Mouse (Mus musculus): ENCODE results near the gene Mapk8. TPM values are rescaled to one million over a fixed set of nuclear protein-coding genes. Genes with fewer than 3 reads are reported as not detected.

The Mapk8 gene
- polyA plus RNA-seq, 2 experiments = 16.7 to 36.4 TPM

DNA sequence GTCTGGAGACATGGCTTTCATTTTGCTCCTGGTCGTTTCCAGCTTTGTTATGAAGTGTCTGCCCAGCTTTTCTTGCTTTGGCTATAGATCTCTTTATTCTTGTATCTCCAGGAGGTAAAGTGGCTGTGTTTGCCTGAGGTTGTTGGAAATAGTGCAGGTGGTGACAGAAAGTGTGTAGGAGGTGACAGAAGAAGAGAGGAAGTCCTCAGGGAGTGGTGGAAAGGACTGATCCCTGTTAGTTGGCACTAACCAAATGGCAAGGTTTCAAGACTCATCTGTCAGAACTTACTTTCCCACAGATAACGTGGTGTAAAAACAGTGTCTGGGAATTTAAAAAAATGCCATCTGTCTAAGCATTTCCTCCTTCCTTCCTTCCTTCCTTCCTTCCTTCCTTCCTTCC is 27.5 kb upstream of the Mapk8 start:
- no peak for ATAC-seq (ENCODE audit: low FRiP score, low read depth)
- Histone ChIP-seq H3K27ac (replicated peaks; ENCODE audit: low read depth, low read length) (no peak overlapping the region), H3K9me3 (ENCODE audit: control insufficient read depth, low read length) (no peaks in the 10 kb centered on the region), H3K9ac (ENCODE audit: low read depth, low read length, severe bottlenecking) (no peak overlapping the region), H3K27me3 (ENCODE audit: control insufficient read depth, insufficient read depth, low read length) (no peaks in the 10 kb centered on the region), H3K36me3 (ENCODE audit: control insufficient read depth, insufficient read depth, low read length) (no peaks in the 10 kb centered on the region), H3K4me2 (replicated peaks; ENCODE audit: low read depth, low read length, severe bottlenecking) (no peak overlapping the region), H3K4me3 (replicated peaks; ENCODE audit: low read length) (no peak overlapping the region), H3K4me1 (ENCODE audit: control insufficient read depth, insufficient read depth, low read length) (no peaks in the 10 kb centered on the region)
- no peak for DNase-seq (ENCODE audit: low spot score)
- WGBS = 62% methylated on average over 2 of the region's 2 CpGs
- TF ChIP-seq POLR2A (IDR thresholded peaks at IDR 0.05; ENCODE audit: borderline replicate concordance, extremely low read depth, insufficient read depth, insufficient read length) = no peak

DNA sequence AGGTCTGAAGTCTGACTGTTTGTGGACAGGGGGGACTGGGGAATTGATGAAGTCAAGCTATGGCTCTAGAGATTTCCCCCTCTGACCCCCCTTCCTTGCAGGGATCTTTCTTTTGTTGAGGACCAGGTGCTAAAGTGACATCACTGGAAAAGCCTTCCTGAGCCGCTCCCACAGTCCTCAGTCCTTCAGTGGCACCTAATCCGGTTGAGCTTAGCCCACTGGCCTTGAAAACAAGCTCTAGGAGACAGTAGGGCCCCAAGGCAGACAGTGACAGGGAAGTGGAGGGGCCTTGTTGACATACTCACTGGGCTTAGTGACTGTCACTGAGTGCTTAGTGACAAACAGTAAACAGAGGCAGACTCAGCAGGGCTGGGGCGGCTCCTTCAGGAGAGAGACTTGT is 24.4 kb upstream of the Mapk8 start, which contains the start of gene Frmpd2:
Gene Frmpd2, plus strand, starts transcription at position 366 of the 400 bp plus-strand sequence.
- no peak within 1 kb of the TSS for H3K9ac ChIP-seq (ENCODE audit: low read depth, low read length, severe bottlenecking)
- peaks cover 15% of the 10 kb centered on the region for H3K4me1 ChIP-seq (ENCODE audit: control insufficient read depth, insufficient read depth, low read length)
- H3K36me3 ChIP-seq (ENCODE audit: control insufficient read depth, insufficient read depth, low read length) = no peaks in the 10 kb centered on the region
- no peak for DNase-seq (ENCODE audit: low spot score)
- ATAC-seq (ENCODE audit: low FRiP score, low read depth) = no peak
- TF ChIP-seq POLR2A (IDR thresholded peaks at IDR 0.05; ENCODE audit: borderline replicate concordance, extremely low read depth, insufficient read depth, insufficient read length) = no peak
- H3K4me3 ChIP-seq (replicated peaks; ENCODE audit: low read length) = no peak within 1 kb of the TSS
- H3K27me3 ChIP-seq (ENCODE audit: control insufficient read depth, insufficient read depth, low read length) = no peaks in the 10 kb centered on the region
- WGBS = 46% methylated on average over 3 of the region's 3 CpGs
- no peak within 1 kb of the TSS for H3K4me2 ChIP-seq (replicated peaks; ENCODE audit: low read depth, low read length, severe bottlenecking)
- no peak within 1 kb of the TSS for H3K27ac ChIP-seq (replicated peaks; ENCODE audit: low read depth, low read length)
- no peaks in the 10 kb centered on the region for H3K9me3 ChIP-seq (ENCODE audit: control insufficient read depth, low read length)

DNA sequence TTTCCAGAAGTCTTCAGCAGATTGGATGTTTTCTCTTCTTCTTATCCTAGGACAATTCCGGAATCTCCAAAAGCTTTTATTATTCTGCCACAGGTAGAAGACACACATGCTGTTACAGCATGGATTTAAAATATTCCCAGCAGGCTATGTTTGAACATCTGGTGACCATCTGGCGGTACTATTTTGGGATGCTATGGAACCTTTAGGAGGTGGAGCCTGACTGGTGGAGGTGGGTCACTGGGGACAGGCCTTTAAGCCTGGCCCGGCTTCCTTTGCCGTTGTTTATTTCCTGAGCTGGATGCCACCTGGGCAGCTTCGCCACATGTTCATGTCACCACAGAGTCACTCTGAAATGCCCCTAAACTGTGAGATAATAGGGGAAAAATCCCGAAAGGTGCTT is 20.8 kb upstream of the Mapk8 start:
- Histone ChIP-seq H3K9ac (ENCODE audit: low read depth, low read length, severe bottlenecking) (no peak overlapping the region), H3K27me3 (ENCODE audit: control insufficient read depth, insufficient read depth, low read length) (no peaks in the 10 kb centered on the region), H3K36me3 (ENCODE audit: control insufficient read depth, insufficient read depth, low read length) (no peaks in the 10 kb centered on the region), H3K9me3 (ENCODE audit: control insufficient read depth, low read length) (no peaks in the 10 kb centered on the region), H3K4me3 (replicated peaks; ENCODE audit: low read length) (no peak overlapping the region), H3K27ac (replicated peaks; ENCODE audit: low read depth, low read length) (no peak overlapping the region), H3K4me2 (replicated peaks; ENCODE audit: low read depth, low read length, severe bottlenecking) (no peak overlapping the region), H3K4me1 (ENCODE audit: control insufficient read depth, insufficient read depth, low read length) (peaks cover 15% of the 10 kb centered on the region)
- WGBS = 20% methylated on average over 6 of the region's 6 CpGs
- DNase-seq (ENCODE audit: low spot score) (peak; percentile 70), ATAC-seq (ENCODE audit: low FRiP score, low read depth) (peak; percentile 65; the same call in 1 of the 2 replicates)
- no peak for TF ChIP-seq POLR2A (IDR thresholded peaks at IDR 0.05; ENCODE audit: borderline replicate concordance, extremely low read depth, insufficient read depth, insufficient read length)

- H3K27ac ChIP-seq (replicated peaks; ENCODE audit: low read depth, low read length) = no peak overlapping the region
- H3K4me2 ChIP-seq (replicated peaks; ENCODE audit: low read depth, low read length, severe bottlenecking) = no peak overlapping the region
- TF ChIP-seq POLR2A (IDR thresholded peaks at IDR 0.05; ENCODE audit: borderline replicate concordance, extremely low read depth, insufficient read depth, insufficient read length) = no peak
- H3K36me3 ChIP-seq (ENCODE audit: control insufficient read depth, insufficient read depth, low read length) = no peaks in the 10 kb centered on the region
- H3K9ac ChIP-seq (ENCODE audit: low read depth, low read length, severe bottlenecking) = no peak overlapping the region
- H3K27me3 ChIP-seq (ENCODE audit: control insufficient read depth, insufficient read depth, low read length) = no peaks in the 10 kb centered on the region
- no peak for ATAC-seq (ENCODE audit: low FRiP score, low read depth)
- peaks cover 14% of the 10 kb centered on the region for H3K4me1 ChIP-seq (ENCODE audit: control insufficient read depth, insufficient read depth, low read length)
- no peak for DNase-seq (ENCODE audit: low spot score)
- no peak overlapping the region for H3K4me3 ChIP-seq (replicated peaks; ENCODE audit: low read length)
- no peaks in the 10 kb centered on the region for H3K9me3 ChIP-seq (ENCODE audit: control insufficient read depth, low read length)
- WGBS = 60% methylated on average over 3 of the region's 3 CpGs
Measured at GRCm38 (mm10) chr14:33463658-33464057, 16.7 kb upstream of the Mapk8 start.

GRCm38 (mm10) chr14:33450331-33450730 is 3.4 kb upstream of the Mapk8 start:
- DNase-seq (ENCODE audit: low spot score) = no peak
- no peaks in the 10 kb centered on the region for H3K9me3 ChIP-seq (ENCODE audit: control insufficient read depth, low read length)
- H3K4me3 ChIP-seq (replicated peaks; ENCODE audit: low read length) = no peak overlapping the region
- TF ChIP-seq POLR2A (IDR thresholded peaks at IDR 0.05; ENCODE audit: borderline replicate concordance, extremely low read depth, insufficient read depth, insufficient read length) = no peak
- H3K36me3 ChIP-seq (ENCODE audit: control insufficient read depth, insufficient read depth, low read length) = no peaks in the 10 kb centered on the region
- no peaks in the 10 kb centered on the region for H3K27me3 ChIP-seq (ENCODE audit: control insufficient read depth, insufficient read depth, low read length)
- H3K27ac ChIP-seq (replicated peaks; ENCODE audit: low read depth, low read length) = no peak overlapping the region
- no peak for ATAC-seq (ENCODE audit: low FRiP score, low read depth)
- no peak overlapping the region for H3K4me2 ChIP-seq (replicated peaks; ENCODE audit: low read depth, low read length, severe bottlenecking)
- peaks cover 5% of the 10 kb centered on the region; the same call in 1 of the 2 replicates for H3K4me1 ChIP-seq (ENCODE audit: control insufficient read depth, insufficient read depth, low read length)
- H3K9ac ChIP-seq (ENCODE audit: low read depth, low read length, severe bottlenecking) = no peak overlapping the region

Measured in limb, embryonic 14.5 days (tissue).